Mouse (Mus musculus): ENCODE data around the gene Dcst2.

Dcst2 gene

DNA sequence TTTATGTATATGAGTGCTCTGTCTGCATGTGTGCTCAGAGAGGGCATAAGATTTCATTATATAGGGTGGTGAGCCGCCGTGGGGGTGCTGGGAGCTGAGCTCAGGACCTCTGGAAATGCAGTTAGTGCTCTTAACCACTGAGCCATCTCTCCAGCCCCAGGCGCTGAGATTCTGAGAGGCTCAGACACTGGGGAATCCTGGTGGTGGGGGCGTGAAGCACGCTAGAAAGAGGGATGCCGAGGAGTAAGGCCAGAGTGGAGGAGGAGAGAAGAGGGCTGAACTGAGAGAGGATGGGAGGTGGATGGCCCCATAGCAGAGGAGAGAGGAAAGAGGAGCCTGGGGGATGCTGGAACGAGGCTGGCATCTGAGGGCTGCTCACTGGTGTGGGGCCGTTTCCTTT lies 2.9 kb downstream of the Dcst2 start:
- no peak for DNase-seq (ENCODE audit: low spot score in 2 of 2)

DNA sequence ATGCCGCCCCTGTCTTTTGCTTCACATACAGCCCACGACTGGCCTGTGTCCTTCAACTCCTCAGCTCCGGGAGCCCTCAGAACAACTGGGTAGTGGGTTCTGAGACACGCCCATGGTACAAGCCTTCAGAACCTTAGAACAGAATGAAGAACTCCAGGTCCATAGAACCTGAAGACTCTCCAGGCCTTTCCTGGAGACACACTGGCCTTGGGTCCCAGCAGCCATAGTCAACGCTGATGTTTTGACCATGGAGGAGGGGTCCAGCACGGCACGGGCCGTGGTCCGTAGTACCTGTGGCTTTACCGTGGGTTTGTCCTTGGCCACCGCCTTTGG lies 3.3 kb downstream of the Dcst2 start, which contains the start of gene Dcst1:
Dcst1 (minus strand) TSS at position 101 of the 333 bp plus-strand sequence.
- DNase-seq (ENCODE audit: low spot score in 2 of 2): no peak

DNA sequence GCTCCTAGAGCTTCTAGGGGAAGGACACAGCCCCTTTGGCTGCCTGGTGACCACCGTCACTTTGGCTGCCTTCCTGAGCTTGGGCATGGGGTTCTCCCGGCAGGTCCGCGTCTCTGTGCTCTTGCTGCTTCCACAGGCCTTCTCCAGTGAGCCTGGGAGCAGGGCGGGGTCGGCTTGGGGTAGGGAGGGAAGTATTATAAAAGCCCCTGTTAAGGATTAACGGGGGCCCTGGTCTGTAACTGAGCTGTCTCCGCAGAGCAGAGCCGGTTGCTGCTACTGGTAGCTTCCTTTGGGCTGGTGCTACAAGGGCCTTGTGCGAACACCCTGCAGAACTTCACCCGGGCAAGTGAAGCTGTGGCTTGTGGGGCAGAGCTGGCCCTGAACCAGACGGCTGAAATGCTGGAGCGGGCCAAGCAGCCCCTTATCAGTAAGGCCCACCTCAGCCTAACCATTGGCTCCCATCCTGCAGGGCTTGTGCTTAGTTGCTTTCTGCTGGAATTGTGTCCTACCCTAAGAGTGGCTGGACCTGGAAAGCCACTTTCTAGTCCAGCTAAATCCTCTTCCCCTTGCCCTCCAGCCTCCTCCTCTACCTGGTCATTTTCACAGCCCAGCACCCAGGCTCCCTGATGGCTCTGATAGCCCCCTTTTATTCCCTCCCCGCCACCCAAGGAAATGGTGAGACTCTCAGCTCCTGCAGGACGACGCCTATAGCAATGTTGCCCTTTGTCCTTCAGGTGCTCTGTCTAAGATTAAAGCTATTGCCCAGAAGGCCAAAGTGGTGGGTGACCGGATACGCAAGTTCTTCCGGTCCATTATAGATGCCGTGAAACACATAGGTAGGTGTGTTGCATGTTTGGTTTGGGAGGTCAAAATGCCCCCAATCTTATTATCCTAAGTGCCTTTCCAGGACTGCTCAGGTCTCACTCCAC lies 4.0 kb downstream of the Dcst2 start:
- no peak for DNase-seq (ENCODE audit: low spot score in 2 of 2)

DNA sequence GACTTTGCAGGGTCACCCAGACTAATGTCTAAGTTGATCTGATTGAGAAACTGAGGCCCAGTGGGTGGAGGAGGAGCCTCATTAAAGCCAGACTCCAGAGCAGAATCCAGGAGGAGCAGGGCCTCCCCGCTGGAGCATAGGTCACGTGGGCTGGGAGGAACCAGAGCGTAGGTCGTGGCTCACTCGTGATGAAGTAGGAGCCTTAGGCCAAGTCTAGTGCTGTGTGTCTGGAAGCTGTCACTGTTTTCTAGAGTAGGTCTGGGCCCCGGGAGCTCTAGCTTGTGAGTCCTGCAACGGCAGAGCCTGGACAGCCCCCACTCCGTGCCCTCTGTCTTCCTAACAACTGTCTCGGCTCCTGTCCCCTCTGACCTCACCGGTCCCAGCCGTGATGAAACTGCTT lies 5.6 kb downstream of the Dcst2 start:
- DNase-seq (ENCODE audit: low spot score in 2 of 2): no peak

DNA sequence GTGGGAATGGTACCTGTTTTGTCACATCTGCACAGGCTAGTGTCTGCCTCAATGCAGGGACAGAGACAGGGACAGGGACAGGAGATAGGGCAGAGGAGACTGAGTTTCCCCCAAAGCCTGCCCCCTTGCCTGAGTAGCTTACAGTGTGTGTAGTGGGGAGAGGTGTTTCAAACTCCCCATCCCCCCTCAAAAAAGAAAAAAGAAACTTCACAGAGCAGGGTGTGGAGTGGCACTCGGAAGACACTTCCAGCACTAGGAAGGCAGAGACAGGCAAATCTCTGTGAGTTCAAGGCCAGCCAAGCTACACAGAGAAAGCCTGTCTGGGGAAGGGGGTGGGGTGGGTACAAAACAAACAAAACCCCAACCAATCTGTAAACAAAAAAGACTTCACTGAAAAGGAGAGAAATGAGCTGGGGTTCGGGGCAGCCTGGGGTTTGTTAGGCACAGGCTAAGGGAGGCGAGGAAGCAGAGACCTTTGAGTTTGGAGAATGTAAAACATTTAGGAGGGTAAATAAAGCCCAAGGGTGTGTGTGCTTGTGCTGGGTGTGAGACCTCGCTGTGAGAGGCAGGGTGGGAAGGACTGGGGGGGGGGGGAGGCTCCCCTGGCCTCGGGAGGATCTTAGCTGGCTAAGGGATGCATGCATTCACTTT lies 11.9 kb downstream of the Dcst2 start:
- DNase-seq (ENCODE audit: low spot score in 2 of 2): no peak

DNA sequence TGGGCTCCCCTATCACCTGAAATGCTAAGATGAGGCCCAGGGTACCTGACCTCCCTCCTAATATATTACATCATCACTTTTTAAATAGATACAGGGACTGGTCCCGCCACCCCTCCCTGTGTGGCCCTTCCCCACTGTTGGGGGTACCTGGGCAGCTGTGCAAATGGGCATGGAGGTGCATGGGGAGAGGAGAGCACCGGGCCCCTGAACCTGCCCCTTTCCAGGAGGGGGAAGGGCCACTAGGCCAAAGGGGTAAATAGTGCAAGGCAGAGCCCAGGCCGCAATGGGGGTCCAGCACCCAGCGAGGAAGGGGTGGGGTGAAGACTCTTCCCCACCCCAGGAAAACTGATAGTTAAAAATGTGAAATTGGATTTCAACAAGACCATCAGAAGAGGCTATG lies 16.1 kb downstream of the Dcst2 start:
- no peak for DNase-seq (ENCODE audit: low spot score in 2 of 2)

DNA sequence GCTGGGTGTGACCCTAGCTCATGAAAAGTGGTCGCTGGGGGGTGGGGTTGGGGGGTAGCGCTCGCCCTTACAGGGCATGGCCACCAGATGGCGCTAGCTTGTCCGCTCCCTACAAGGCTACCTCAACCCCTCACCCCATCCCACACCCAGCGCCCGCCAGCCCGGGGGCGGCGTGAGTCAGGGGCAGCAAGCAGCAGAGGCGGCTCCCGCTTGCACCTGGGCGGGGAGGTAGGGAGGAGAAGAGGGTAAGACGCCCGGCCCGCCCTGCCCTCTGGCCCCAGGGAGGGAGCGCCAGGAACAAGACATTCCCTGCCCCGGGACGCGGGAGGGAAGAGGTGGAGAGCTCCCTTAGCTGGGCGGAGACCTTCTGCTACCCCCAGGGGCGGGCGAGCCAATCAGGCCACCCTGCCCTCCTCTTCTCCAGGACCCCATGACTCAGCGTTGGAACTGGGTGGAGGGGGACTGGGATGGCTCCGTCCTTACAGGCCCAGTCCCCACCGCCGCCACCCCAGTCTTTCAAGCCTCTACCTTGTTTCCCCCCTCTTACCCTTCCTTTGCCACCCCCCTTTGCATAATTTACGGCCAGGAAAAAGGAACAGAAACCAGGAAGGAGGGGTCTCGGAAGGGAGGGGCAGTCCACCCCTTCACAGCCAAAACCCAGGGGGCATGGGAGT lies 16.8 kb downstream of the Dcst2 start:
- peak; percentile 60 to 86 for DNase-seq (ENCODE audit: low spot score in 2 of 2)

DNA sequence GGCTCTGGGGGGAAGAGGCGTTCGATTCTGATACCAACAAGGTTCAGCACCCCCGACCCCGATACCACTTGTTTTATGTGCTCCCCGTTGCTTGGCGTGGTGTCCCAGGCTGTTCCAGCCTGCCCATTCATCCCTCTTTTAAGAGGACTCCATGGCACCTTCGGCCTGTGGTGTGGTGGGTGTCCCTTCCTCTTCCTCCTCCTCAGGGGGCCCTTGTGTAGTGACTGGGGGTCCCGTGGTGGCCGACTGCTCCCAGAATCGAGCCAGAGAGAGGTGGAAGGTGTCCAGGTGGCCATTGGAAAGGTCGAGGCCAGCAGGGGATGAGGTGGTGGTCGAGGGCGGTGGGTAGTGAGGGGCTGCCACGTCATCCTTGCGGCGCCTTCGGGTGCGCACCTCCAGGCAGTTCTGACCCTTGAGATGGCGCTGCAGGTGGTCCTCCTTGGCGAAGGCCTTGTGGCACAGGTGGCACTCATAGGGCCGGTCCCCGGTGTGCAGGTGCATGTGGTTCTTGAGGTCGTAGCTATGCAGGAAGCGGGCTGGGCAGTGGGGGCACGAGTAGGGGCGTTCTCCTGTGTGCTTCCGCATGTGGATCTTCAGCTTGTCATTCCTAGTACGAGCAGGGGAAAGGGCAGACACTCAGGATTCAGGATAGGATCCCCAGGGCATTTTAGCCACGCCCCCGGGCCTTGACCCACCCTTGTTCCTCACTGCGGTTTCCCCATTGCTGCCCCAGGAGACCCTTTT lies 17.8 kb downstream of the Dcst2 start:
- no peak for DNase-seq (ENCODE audit: low spot score in 2 of 2)

DNA sequence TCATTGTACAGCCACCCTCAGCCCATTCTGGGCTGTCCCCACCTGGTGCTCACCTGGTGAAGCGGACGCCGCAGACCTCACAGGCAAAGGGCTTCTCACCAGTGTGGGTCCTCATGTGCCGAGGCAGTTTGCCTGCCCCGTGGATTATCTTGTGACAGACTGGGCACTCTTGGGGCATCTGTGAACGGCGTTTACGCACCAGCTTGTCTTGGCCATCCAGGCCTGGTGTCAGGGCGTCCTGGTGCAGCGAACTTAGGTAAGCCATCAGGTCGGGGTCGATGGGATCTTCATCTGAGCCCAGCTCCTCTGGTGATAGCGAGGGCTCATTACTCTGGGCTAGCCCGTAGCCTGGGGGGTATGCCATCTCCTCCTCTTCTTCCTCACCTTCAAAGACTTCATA lies 18.5 kb downstream of the Dcst2 start:
- no peak for DNase-seq (ENCODE audit: low spot score in 2 of 2)

DNA sequence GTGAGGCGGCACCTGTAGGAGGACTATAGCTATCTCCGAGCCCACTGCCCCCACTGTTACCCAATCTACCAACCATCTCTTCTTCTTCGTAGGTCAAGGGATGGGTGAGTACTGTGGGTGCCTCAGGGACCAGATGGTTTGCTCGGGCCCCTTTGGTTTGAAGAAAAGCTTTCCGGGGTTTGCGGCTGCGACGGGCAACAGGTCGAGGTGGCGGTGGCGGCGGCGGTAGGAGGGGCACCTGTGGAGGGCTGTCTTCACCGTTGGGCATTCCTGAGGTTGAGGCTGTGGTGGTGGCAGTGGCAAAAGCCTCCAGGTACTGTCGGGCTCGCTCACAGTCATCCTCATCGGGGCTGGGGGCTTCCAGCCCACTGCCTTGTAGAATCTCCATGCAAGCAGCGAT lies 18.9 kb downstream of the Dcst2 start:
- no peak for DNase-seq (ENCODE audit: low spot score in 2 of 2)

DNA sequence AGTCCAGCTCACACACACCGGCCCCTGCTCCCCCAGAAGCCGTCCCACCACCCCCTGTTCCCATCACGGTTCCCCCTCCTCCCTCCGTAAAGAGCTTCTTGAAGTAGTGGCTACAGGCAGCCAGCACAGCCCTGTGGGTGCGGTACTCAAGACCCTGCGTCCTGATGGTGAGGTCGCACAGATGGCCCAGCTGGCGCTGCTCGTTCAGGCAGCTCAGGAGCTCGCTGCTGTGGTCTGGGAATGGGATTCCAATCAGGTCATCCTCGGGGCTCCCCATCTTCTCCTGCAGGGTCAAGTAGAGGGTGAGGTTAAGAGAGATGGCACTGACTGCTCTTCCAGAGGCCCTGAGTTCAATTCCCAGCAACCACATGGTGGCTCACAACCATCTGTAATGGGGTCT lies 19.5 kb downstream of the Dcst2 start:
- no peak for DNase-seq (ENCODE audit: low spot score in 2 of 2)

DNA sequence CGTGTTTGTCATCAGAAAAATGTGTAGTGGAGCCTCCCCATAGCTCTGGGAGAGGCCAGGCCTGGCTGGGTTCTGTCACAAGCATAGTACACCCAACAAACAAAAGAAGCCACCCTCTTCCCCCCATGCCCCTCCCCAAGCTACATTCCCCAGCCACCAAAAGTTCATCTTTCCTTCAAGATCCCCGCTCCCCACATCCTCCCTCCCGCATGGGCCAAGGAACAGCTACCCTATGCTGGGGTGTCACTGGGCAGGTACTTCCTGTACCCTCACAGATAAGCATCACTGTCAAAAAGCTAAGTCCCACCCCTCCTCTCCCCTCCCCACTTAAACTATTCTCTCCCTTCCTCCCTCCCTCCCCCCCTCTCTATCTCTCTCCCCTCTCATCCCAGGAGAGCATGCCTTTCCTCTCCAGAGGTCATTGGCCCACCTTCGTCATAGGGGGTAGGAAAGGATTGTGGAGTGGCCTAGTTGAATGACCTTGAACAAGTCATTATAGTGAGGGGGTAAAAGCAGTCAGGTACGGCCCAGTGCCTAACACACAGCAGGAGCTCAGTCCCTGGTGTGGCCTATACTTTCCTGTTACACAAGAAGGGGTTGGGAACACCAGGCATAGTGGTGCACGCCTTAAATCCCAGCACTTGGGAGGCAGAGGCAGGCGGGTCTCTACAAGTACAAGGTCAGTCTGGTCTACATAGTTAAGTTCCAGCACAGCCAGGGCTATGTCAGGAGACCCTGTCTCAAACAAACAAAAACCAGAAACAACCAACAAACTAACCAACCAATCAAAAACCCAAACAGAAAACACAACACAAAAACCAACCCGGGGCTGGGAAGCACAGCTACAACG lies 20.5 kb downstream of the Dcst2 start:
- DNase-seq (ENCODE audit: low spot score in 2 of 2): no peak

DNA sequence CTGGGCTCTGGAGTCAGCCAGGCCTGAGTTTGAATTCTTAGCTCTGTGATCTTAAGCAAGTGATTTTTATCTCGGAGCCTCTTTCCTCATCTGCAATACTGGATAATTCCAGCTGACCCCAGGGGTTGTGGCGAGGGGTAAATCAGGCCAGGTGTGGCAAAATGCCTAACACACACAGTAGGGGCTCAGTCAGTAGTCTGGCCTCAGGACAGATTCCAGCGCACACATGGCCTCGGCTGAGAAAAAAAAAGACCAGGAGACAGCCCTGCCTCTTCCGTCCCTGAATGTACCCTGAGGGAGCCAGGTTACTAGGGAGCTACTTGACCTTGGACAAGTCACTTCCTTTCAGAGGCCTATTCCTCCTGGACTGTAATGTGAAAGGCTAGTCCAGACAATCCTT lies 21.2 kb downstream of the Dcst2 start:
- DNase-seq (ENCODE audit: low spot score in 2 of 2): no peak

DNA sequence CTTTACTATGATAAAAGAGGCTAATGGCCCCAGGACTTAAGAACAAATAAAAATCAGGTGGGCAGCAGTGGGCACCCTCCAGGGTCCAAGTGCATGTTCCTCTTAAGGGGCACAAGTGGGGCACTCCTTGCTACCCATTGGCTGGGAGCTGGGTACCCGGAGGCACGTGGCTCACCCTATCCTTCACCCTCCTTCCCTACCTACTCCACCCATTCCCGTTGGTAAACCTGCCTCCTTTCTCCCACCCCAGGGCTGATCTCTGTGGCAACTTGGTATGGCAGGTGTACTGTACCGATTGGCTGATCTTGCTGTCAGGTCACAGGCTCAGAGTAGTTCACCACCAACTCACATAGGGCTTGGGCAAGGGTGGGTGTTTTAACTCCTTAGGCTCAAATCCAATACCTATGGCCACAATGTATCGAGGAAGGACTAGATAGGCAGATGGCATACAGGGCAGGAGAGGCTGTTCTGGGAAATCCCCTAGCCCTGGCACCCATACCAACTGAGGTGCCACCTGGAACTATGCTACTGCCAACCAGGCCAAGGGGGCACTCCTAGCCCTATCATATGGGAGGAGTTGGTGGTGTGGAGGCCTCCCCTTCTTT lies 22.0 kb downstream of the Dcst2 start:
- DNase-seq (ENCODE audit: low spot score in 2 of 2): no peak

DNA sequence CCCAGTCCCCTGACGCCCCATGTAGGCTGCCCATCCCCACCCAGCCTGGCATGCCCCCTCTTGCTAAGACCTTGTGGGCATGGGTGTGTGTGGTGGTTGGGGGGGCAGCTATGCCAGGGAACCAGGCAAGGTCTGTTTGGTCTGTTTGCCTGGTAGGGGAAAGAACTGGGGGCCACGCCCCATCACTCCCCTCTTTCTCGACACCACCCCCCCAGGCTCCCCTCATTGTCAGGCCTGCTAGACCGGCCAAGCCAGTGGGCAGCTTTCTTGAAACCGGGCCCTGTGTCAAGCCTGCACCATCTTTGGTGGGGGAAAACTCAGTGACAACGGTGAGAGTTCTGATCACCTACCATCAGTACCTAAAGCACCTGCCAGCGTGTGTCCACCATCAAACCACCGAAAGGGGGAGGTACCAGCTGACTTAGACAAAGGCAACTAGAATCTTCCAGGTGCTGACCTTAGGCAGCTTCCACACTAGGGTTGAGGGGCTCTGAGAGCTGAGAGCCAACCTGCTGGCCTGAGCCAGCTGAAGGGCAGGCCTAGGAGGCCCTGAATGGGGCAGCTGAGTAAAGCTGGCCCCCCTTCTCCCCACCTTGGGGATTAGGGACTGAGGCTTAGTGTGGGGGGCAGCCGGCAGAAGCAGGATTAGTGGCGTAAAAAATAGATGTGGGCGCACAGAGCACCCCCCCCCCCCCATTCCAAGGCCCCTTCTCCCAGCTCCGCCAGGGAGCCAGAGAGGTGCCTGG lies 22.7 kb downstream of the Dcst2 start:
- DNase-seq (ENCODE audit: low spot score in 2 of 2): no peak

DNA sequence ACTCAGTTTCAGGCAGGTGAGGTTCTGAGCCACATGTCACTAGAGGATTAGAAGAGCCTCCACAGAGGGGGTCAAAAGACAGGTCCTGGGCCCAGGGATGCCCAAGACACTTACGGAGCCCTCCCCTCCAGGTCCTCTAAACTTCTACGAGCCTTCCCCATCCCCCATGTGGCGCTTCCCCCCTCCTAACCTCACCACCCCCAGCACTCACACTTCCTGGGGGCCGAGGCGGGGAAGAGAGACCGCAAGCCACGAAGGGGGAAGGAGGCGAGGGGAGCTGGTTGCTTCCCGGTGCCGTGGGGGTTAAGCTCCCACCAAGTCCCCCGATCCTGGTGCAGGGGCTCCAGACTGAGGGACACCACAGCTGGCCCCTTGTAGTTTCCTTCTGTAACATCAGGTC lies 23.7 kb downstream of the Dcst2 start:
- peak in 1 of 2 experiments; percentile 34 for DNase-seq (ENCODE audit: low spot score in 2 of 2)

DNA sequence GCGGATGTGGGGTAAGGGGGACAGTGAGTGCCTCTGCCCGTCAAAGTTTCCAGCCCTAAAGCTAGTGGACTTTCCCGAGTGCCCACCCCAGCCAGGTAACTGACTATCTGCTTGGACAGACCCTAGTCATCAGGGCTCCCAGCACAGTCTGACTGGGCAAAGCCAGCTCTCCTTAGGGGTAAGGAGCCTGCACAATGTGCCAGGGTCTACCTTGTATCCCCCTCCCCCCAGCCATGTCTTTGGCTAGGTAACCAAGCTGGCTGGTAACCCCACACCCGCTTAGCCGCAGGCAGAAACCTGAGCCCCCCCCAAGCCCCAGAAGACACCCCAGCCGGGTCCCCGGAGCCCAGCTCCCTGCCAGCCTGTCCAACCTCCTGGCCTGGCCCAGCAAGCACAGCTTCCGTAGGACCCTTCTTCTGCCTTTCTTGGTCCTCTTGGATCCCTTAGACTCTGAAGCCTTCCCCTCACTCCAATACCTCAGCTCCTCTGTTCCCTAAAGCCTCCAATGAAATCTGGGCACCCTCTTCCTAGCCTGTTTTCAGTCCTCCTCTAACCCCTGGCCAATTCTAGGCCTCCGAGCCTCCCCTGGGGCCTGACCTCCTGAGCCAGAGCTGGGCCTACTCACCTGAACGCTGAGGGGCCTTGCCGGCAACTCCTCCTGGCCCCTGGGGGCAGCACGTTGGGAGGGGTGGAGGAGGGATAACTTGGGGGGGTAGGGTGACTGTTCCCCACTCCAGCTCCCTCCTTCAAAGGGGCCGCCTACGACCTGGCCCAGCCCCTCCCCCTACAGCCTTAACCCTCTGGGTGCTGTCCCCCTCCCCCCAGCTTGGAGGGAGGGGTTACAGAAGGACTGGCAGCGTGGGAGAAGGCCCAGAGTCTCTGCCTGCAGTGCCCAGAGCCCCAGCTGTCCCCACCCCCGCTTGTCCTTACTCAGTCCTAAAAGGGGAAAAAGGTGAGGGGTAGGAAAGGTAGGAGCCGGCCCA lies 25.0 kb downstream of the Dcst2 start:
- peak; percentile 30 to 67 for DNase-seq (ENCODE audit: low spot score in 2 of 2)

DNA sequence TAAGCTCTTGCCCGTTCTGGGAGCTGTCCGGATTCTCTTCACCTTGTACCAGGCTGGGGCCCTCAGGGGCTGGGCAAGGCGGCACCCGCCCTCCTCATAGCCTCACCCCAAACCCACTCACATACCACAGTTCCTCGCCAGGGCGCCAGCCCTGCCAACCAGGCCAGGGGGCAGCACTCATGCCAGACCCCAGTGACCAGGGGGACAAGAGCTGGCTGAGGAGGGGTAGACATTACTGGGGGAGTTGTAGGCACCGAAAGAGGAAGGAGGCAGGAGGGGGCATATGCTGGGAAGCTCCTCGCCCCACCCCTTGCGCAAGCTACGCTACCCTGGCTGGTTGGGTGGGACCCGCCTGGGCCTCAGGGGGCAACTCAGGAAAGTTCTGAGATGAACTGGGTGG lies 25.9 kb downstream of the Dcst2 start:
- peak; percentile 34 to 70 for DNase-seq (ENCODE audit: low spot score in 2 of 2)
